Mouse (Mus musculus) limb, embryonic 12.5 days (tissue): ENCODE data around the gene Stk40. TPM values are rescaled to one million over a fixed set of nuclear protein-coding genes. Genes with fewer than 3 reads are reported as not detected.

ENCODE experiments used
- ATAC-seq: fragments of 200-750 bp; cut with Nextera tagmentation; 2 replicates; pipeline ENCODE4 v1.8.0; 2017; ENCODE audit warnings: low read depth, moderate TSS enrichment; ENCODE audit not compliant: insufficient number of reproducible peaks, insufficient read depth, low FRiP score, low TSS enrichment
- H3K27ac ChIP-seq: fragments of 300-500 bp; sonication (generic); 2 replicates; pipeline ENCODE4 v1.5.1; 2016; ENCODE audit warnings: mild to moderate bottlenecking, moderate library complexity
- H3K27me3 ChIP-seq: fragments of 300-500 bp; sonication (generic); 2 replicates; pipeline ENCODE4 v1.6.1; 2016; ENCODE audit warnings: mild to moderate bottlenecking, moderate library complexity
- H3K36me3 ChIP-seq: fragments of 300-500 bp; sonication (generic); 2 replicates; pipeline ENCODE4 v1.6.1; 2016; ENCODE audit warnings: mild to moderate bottlenecking, moderate library complexity
- H3K4me1 ChIP-seq: fragments of 300-500 bp; sonication (generic); replicated peaks from 2 replicates; pipeline ENCODE4 v1.6.1; 2016
- H3K4me2 ChIP-seq: fragments of 300-500 bp; sonication (generic); 2 replicates; pipeline ENCODE4 v1.6.1; 2016; ENCODE audit warnings: mild to moderate bottlenecking, moderate library complexity
- H3K4me3 ChIP-seq: fragments of 300-500 bp; sonication (generic); replicated peaks from 2 replicates; pipeline ENCODE4 v1.5.1; 2016; ENCODE audit warnings: mild to moderate bottlenecking
- H3K9ac ChIP-seq: fragments of 300-500 bp; sonication (generic); replicated peaks from 2 replicates; pipeline ENCODE4 v1.6.1; 2016; ENCODE audit warnings: mild to moderate bottlenecking, moderate library complexity
- H3K9me3 ChIP-seq: fragments of 300-500 bp; sonication (generic); 2 replicates; pipeline ENCODE4 v1.6.1; 2016; ENCODE audit warnings: mild to moderate bottlenecking, moderate library complexity
- WGBS: fragments of 180-500 bp; shearing (Covaris S2); methylation state at CpG from one replicate; pipeline ENCODE4 v1.1.7; 2016; 5-methylcytosine and 5-hydroxymethylcytosine counted together
- polyA plus RNA-seq: library from polyadenylated mRNA; unstranded; fragments of >200 nt; fragmentation: Nextera tagmentation; extraction: Ambion mirVana; gene quantifications from 2 replicates; pipeline ENCODE4 v1.2.1, GENCODE M21; 2016

The Stk40 gene
- polyA plus RNA-seq, 1 experiment from 2014 or later, result 41.1 TPM

DNA sequence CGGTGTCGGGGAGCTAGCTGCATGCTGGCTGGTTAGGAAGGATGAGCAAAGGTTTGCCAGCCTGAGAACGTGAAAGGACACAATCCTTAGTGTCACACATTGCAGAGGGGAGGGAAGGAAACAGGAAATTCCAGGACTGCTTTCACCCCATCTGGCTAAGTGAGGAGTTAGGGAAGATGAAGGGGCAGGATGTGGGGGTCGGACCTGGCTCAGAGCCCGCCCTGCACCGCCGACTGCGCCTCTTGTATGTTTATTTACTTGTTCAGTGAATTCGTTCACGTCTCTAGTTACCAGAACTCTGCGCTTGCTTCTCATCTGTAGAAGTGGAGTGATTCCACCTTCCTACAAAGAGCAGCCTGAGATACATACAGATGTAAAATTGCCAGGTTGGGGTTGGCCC, 26.7 kb downstream of the Stk40 start:
- Histone ChIP-seq H3K36me3 (peaks cover 93% of the 10 kb centered on the region), H3K9ac (no peak overlapping the region), H3K4me2 (no peak overlapping the region)

GRCm38 (mm10) chr4:126131290-126132121, 27.7 kb downstream of the Stk40 start:
- WGBS, result 51% methylated on average over 10 of the region's 10 CpGs
- Histone ChIP-seq H3K9me3 (no peaks in the 10 kb centered on the region), H3K4me1 (peaks cover 38% of the 10 kb centered on the region), H3K9ac (0 out of 2 replicates have a peak overlapping the region, but pooled peaks have one; percentile 14), H3K4me3 (no peak overlapping the region), H3K27ac (peak overlapping the region; percentile 74), H3K4me2 (no peak overlapping the region), H3K27me3 (no peaks in the 10 kb centered on the region), H3K36me3 (peaks cover 93% of the 10 kb centered on the region)
- peak; percentile 15; the same call in 1 of the 2 replicates for ATAC-seq

More for the DNA sequence above, 26.7 kb downstream of the Stk40 start:
- ATAC-seq, result no peak
- H3K9me3 ChIP-seq, result no peaks in the 10 kb centered on the region
- H3K4me3 ChIP-seq, result no peak overlapping the region
- peaks cover 38% of the 10 kb centered on the region for H3K4me1 ChIP-seq
- no peaks in the 10 kb centered on the region for H3K27me3 ChIP-seq
- peak overlapping the region; percentile 67; the same call in 1 of the 2 replicates for H3K27ac ChIP-seq
- 54% methylated on average over 11 of the region's 11 CpGs for WGBS

GRCm38 (mm10) chr4:126132636-126133264, 29.0 kb downstream of the Stk40 start:
- WGBS, result 78% methylated on average over 6 of the region's 6 CpGs
- no peaks in the 10 kb centered on the region for H3K27me3 ChIP-seq
- peaks cover 38% of the 10 kb centered on the region for H3K4me1 ChIP-seq
- H3K9me3 ChIP-seq, result no peaks in the 10 kb centered on the region
- no peak overlapping the region for H3K4me2 ChIP-seq
- peak overlapping the region; percentile 74 for H3K27ac ChIP-seq
- no peak overlapping the region for H3K9ac ChIP-seq
- H3K36me3 ChIP-seq, result peaks cover 94% of the 10 kb centered on the region
- H3K4me3 ChIP-seq, result no peak overlapping the region
- ATAC-seq, result no peak

DNA sequence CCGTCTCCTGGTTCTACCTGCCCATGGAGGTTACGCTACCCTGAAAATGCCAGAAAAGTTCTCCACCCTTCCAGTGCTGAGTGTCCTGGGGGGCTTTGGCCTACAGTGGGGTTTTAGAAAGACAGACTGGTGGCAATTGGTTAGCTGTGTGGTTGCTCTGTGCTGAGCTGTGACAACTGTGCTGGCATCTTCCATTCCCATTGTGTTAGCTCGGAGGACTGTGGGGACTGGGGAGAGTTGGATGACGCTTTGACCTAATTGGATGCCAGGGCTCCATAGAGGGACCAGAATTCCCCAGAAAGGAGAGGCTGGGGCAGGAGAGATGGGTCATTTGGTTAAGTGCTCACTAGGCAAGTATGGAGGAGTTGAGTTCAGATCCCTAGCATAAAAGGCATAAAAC, 30.5 kb downstream of the Stk40 start:
- Histone ChIP-seq H3K36me3 (peaks cover 94% of the 10 kb centered on the region), H3K4me3 (no peak overlapping the region), H3K4me1 (peaks cover 38% of the 10 kb centered on the region), H3K9me3 (no peaks in the 10 kb centered on the region), H3K9ac (no peak overlapping the region), H3K27ac (no peak overlapping the region), H3K27me3 (no peaks in the 10 kb centered on the region), H3K4me2 (no peak overlapping the region)
- 93% methylated on average over 4 of the region's 4 CpGs for WGBS
- ATAC-seq, result no peak

- H3K27ac ChIP-seq, result no peak overlapping the region
- H3K36me3 ChIP-seq, result peaks cover 94% of the 10 kb centered on the region
- no peak for ATAC-seq
These were observed 30.9 kb downstream of the Stk40 start for GRCm38 (mm10) chr4:126134639-126135038.

DNA sequence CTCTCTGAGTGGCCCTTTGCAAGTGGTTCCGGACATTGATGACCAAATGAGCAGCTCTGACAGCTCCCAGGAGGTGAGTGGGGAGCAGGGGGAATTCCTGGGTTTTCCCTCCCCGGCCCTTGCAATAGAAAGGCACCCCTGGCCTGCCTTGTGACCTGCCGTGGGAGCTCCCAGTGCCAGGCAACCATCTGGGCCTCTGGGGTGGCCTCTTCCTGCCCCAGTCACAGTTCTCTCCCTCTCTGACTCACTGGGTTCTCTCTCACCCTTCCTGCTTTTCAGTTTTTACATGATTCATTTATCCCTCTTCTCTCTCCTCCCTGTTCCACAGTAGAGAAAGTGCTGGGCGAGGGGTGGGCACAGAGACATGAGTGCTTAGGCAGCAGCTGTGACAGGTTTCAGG, 34.0 kb downstream of the Stk40 start:
- 81% methylated on average over 4 of the region's 4 CpGs for WGBS
- H3K9me3 ChIP-seq, result no peaks in the 10 kb centered on the region
- H3K4me3 ChIP-seq, result no peak overlapping the region
- H3K4me2 ChIP-seq, result no peak overlapping the region
- peaks cover 76% of the 10 kb centered on the region for H3K36me3 ChIP-seq
- peaks cover 13% of the 10 kb centered on the region for H3K4me1 ChIP-seq
- no peak for ATAC-seq
- H3K27ac ChIP-seq, result no peak overlapping the region
- no peaks in the 10 kb centered on the region for H3K27me3 ChIP-seq
- no peak overlapping the region for H3K9ac ChIP-seq

More at GRCm38 (mm10) chr4:126134639-126135038, 30.9 kb downstream of the Stk40 start:
- 89% methylated on average over 4 of the region's 4 CpGs for WGBS
- Histone ChIP-seq H3K9ac (no peak overlapping the region), H3K4me2 (no peak overlapping the region), H3K4me1 (peaks cover 38% of the 10 kb centered on the region), H3K9me3 (no peaks in the 10 kb centered on the region), H3K27me3 (no peaks in the 10 kb centered on the region), H3K4me3 (no peak overlapping the region)

- Histone ChIP-seq H3K9ac (no peak overlapping the region), H3K4me2 (no peak overlapping the region), H3K4me3 (no peak overlapping the region), H3K27ac (0 out of 2 replicates have a peak overlapping the region, but pooled peaks have one; percentile 23), H3K27me3 (no peaks in the 10 kb centered on the region), H3K36me3 (peaks cover 43% of the 10 kb centered on the region), H3K4me1 (peaks cover 11% of the 10 kb centered on the region; the same call in 1 of the 2 replicates), H3K9me3 (no peaks in the 10 kb centered on the region)
- ATAC-seq, result no peak
- WGBS, result 78% methylated on average over 5 of the region's 5 CpGs
These were observed 37.3 kb downstream of the Stk40 start for GRCm38 (mm10) chr4:126141021-126141420.

DNA sequence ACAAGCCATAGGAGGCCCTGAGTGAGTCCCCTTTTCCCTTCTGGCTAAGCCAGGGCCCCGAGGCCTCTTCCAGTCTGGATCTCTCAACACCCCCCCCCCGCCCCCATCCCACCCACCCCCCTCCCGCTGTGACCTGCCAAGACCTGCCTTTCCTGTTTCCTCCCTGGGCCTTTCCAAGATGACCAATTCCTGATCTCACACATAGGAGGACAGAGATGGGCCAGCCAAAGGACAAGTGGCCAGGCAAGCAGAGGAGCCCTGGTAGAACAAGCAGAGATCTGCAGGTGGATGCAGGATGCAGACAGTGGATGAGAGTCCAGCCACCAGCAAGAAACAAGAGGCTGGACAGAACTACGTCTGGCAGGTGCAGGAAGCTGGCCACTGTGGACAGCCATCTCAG, 41.6 kb downstream of the Stk40 start:
- H3K4me1 ChIP-seq, result peaks cover 39% of the 10 kb centered on the region
- H3K27ac ChIP-seq, result no peak overlapping the region
- WGBS, result 53% methylated on average over 4 of the region's 4 CpGs
- H3K4me2 ChIP-seq, result no peak overlapping the region
- no peaks in the 10 kb centered on the region for H3K27me3 ChIP-seq
- H3K9ac ChIP-seq, result no peak overlapping the region
- no peak for ATAC-seq
- peaks cover under 1% of the 10 kb centered on the region; the same call in 1 of the 2 replicates for H3K36me3 ChIP-seq
- H3K4me3 ChIP-seq, result no peak overlapping the region
- no peaks in the 10 kb centered on the region for H3K9me3 ChIP-seq

GRCm38 (mm10) chr4:126146974-126147532, 43.3 kb downstream of the Stk40 start:
- no peaks in the 10 kb centered on the region for H3K9me3 ChIP-seq
- peak overlapping the region; percentile 98 for H3K27ac ChIP-seq
- H3K9ac ChIP-seq, result no peak overlapping the region
- WGBS, result 14% methylated on average over 9 of the region's 9 CpGs
- H3K36me3 ChIP-seq, result peaks cover 6% of the 10 kb centered on the region; the same call in 1 of the 2 replicates
- no peak for ATAC-seq
- peak overlapping the region; percentile 80; the same call in 1 of the 2 replicates for H3K4me3 ChIP-seq
- no peaks in the 10 kb centered on the region for H3K27me3 ChIP-seq
- H3K4me1 ChIP-seq, result peaks cover 51% of the 10 kb centered on the region
- H3K4me2 ChIP-seq, result peak overlapping the region; percentile 99

DNA sequence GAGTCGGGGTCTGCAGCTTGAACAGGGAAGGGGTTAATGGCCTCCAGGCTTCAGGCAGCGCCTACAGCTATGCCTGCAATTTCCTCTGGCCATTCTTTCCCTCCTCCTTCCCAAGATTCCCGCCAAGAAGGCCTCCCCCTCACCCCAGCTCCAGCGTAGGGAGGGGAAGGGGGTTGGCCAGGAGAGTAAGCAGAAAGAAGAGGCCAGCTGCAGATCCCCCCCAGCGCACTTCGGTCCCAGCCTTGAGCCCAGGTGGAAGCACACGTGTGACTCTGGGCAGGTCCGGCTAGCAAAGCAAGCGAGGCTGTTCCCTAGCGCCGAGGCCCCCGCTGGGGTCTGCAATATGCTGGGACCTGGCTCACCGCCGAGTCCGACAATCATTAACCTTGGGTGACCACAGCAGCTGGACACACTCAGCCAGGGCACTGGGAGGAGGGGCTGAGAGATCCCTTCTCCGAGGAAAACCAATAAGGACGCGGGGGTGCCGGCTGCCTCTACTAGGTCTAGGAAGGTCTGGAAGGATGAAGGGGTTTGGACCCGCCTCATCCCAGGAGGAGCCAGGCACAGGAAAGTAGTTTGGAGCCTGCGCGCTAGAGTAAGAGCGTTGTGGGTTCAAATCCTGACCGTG, 43.9 kb downstream of the Stk40 start, which contains the start of gene Eva1b:
Gene Eva1b (plus strand): TSS at position 212 of the 628 bp plus-strand sequence.
- H3K4me2 ChIP-seq, result peak within 1 kb of the TSS; percentile 99
- peak; percentile 43 for ATAC-seq
- peak within 1 kb of the TSS; percentile 92 for H3K9ac ChIP-seq
- peaks cover 11% of the 10 kb centered on the region; the same call in 1 of the 2 replicates for H3K36me3 ChIP-seq
- H3K4me3 ChIP-seq, result peak within 1 kb of the TSS; percentile 80
- WGBS, result under 1% methylated on average over 23 of the region's 24 CpGs
- H3K4me1 ChIP-seq, result peaks cover 57% of the 10 kb centered on the region
- H3K9me3 ChIP-seq, result no peaks in the 10 kb centered on the region
- peak within 1 kb of the TSS; percentile 98 for H3K27ac ChIP-seq
- no peaks in the 10 kb centered on the region for H3K27me3 ChIP-seq
